Mouse (Mus musculus) neural tube, embryonic 11.5 days (tissue): ENCODE data around the gene Zfp382. TPM values are rescaled to one million over a fixed set of nuclear protein-coding genes. Genes with fewer than 3 reads are reported as not detected.

Experiments
- ATAC-seq: fragments of 200-750 bp; cut with Nextera tagmentation; 2 replicates; pipeline ENCODE4 v1.8.0; 2017; ENCODE audit warnings: moderate number of reproducible peaks, mild to moderate bottlenecking, moderate TSS enrichment, moderate library complexity; ENCODE audit not compliant: insufficient read depth, low FRiP score, low TSS enrichment
- DNase-seq: peaks from one replicate; pipeline ENCODE4 v3.0.0-alpha.2; 2015; ENCODE audit warnings: low spot score
- H3K27ac ChIP-seq: fragments of 300-500 bp; sonication (generic); 2 replicates; pipeline ENCODE4 v1.5.1; 2014; ENCODE audit warnings: low read depth, mild to moderate bottlenecking, low read length
- H3K27me3 ChIP-seq: fragments of 300-500 bp; sonication (generic); 2 replicates; pipeline ENCODE4 v1.6.1; 2014; ENCODE audit warnings: mild to moderate bottlenecking, low read length, mixed read lengths; ENCODE audit not compliant: control insufficient read depth, insufficient read depth
- H3K36me3 ChIP-seq: fragments of 300-500 bp; sonication (generic); 2 replicates; pipeline ENCODE4 v1.6.1; 2014; ENCODE audit warnings: mild to moderate bottlenecking, low read length, moderate library complexity, mixed read lengths; ENCODE audit not compliant: control insufficient read depth, insufficient read depth
- H3K4me1 ChIP-seq: fragments of 300-500 bp; sonication (generic); 2 replicates; pipeline ENCODE4 v1.6.1; 2014; ENCODE audit warnings: low read length, mixed read lengths; ENCODE audit not compliant: control insufficient read depth, insufficient read depth
- H3K4me2 ChIP-seq: fragments of 300-500 bp; sonication (generic); 2 replicates; pipeline ENCODE4 v1.6.1; 2014; ENCODE audit warnings: low read depth, mild to moderate bottlenecking, moderate library complexity
- H3K4me3 ChIP-seq: fragments of 300-500 bp; sonication (generic); 2 replicates; pipeline ENCODE4 v1.5.1; 2014; ENCODE audit warnings: low read depth, low read length
- H3K9ac ChIP-seq: fragments of 300-500 bp; sonication (generic); 2 replicates; pipeline ENCODE4 v1.6.1; 2014; ENCODE audit warnings: mild to moderate bottlenecking, low read length
- H3K9me3 ChIP-seq: fragments of 300-500 bp; sonication (generic); 2 replicates; pipeline ENCODE4 v1.6.1; 2016; ENCODE audit warnings: low read length; ENCODE audit not compliant: control insufficient read depth
- WGBS: fragments of 180-500 bp; shearing (Covaris S2); extraction: QIAGEN DNeasy Blood & Tissue Kit; methylation state at CpG from one replicate; pipeline ENCODE4 v1.1.7; 2014; 5-methylcytosine and 5-hydroxymethylcytosine counted together
- polyA plus RNA-seq: library from polyadenylated mRNA; unstranded; fragments of >200 nt; fragmentation: Nextera tagmentation; extraction: Ambion mirVana; gene quantifications from 2 replicates; pipeline ENCODE4 v1.2.1, GENCODE M21; 2014

Zfp382 gene
- polyA plus RNA-seq, 1 experiment from 2014 or later: 10.5 TPM

- no peak for ATAC-seq
- peaks cover 34% of the 10 kb centered on the region for H3K36me3 ChIP-seq
- no peak overlapping the region for H3K27ac ChIP-seq
- 93% methylated on average over 4 of the region's 4 CpGs for WGBS
- H3K4me2 ChIP-seq: no peak overlapping the region
- H3K4me3 ChIP-seq: no peak overlapping the region
- no peaks in the 10 kb centered on the region for H3K27me3 ChIP-seq
- DNase-seq: no peak
- H3K9me3 ChIP-seq: no peaks in the 10 kb centered on the region
- no peaks in the 10 kb centered on the region for H3K4me1 ChIP-seq
- no peak overlapping the region for H3K9ac ChIP-seq
Measured at GRCm38 (mm10) chr7:30132396-30132795, 10.7 kb downstream of the Zfp382 start.

- no peaks in the 10 kb centered on the region for H3K4me1 ChIP-seq
- no peak overlapping the region for H3K4me3 ChIP-seq
- H3K27me3 ChIP-seq: no peaks in the 10 kb centered on the region
- peaks cover 22% of the 10 kb centered on the region for H3K36me3 ChIP-seq
- WGBS: 89% methylated on average over 10 of the region's 10 CpGs
- H3K9me3 ChIP-seq: no peaks in the 10 kb centered on the region; the same call in 1 of the 2 replicates
- ATAC-seq: no peak
- no peak overlapping the region for H3K4me2 ChIP-seq
- no peak overlapping the region for H3K27ac ChIP-seq
- H3K9ac ChIP-seq: no peak overlapping the region
- no peak for DNase-seq
Measured at GRCm38 (mm10) chr7:30136826-30137225, 15.1 kb downstream of the Zfp382 start.

GRCm38 (mm10) chr7:30143170-30143554, 21.4 kb downstream of the Zfp382 start:
- Histone ChIP-seq H3K27ac (no peak overlapping the region), H3K36me3 (no peaks in the 10 kb centered on the region)

GRCm38 (mm10) chr7:30143555-30144209, 21.9 kb downstream of the Zfp382 start:
- Histone ChIP-seq H3K4me2 (peak overlapping the region; percentile 60), H3K9ac (peak overlapping the region; percentile 67), H3K27ac (peak overlapping the region; percentile 75), H3K27me3 (no peaks in the 10 kb centered on the region), H3K4me1 (no peaks in the 10 kb centered on the region), H3K4me3 (peak overlapping the region; percentile 51), H3K9me3 (no peaks in the 10 kb centered on the region; the same call in 1 of the 2 replicates), H3K36me3 (no peaks in the 10 kb centered on the region; the same call in 1 of the 2 replicates)
- DNase-seq (peak; percentile 91), ATAC-seq (peak; percentile 95)
- WGBS: 3% methylated on average over 35 of the region's 35 CpGs

More at GRCm38 (mm10) chr7:30143170-30143554, 21.4 kb downstream of the Zfp382 start:
- no peaks in the 10 kb centered on the region for H3K4me1 ChIP-seq
- ATAC-seq (no peak), DNase-seq (no peak)
- H3K9me3 ChIP-seq: no peaks in the 10 kb centered on the region; the same call in 1 of the 2 replicates
- peak overlapping the region; percentile 60 for H3K4me2 ChIP-seq
- peak overlapping the region; percentile 50 for H3K9ac ChIP-seq
- 16% methylated on average over 8 of the region's 8 CpGs for WGBS
- H3K27me3 ChIP-seq: no peaks in the 10 kb centered on the region
- peak overlapping the region; percentile 51 for H3K4me3 ChIP-seq

- H3K36me3 ChIP-seq: peaks cover 2% of the 10 kb centered on the region
- WGBS: 93% methylated on average over 5 of the region's 5 CpGs
- no peak for ATAC-seq
Measured at GRCm38 (mm10) chr7:30147011-30147410, 25.3 kb downstream of the Zfp382 start.

GRCm38 (mm10) chr7:30154040-30154439, 32.3 kb downstream of the Zfp382 start:
- WGBS: 85% methylated on average over 1 of the region's 1 CpGs
- Histone ChIP-seq H3K9me3 (peaks cover 59% of the 10 kb centered on the region), H3K36me3 (peaks cover 27% of the 10 kb centered on the region)

More at GRCm38 (mm10) chr7:30147011-30147410, 25.3 kb downstream of the Zfp382 start:
- Histone ChIP-seq H3K27me3 (no peaks in the 10 kb centered on the region), H3K4me3 (no peak overlapping the region), H3K4me1 (no peaks in the 10 kb centered on the region), H3K27ac (no peak overlapping the region), H3K4me2 (no peak overlapping the region), H3K9ac (no peak overlapping the region), H3K9me3 (peaks cover 21% of the 10 kb centered on the region)
- DNase-seq: no peak

GRCm38 (mm10) chr7:30155507-30155906, 33.8 kb downstream of the Zfp382 start:
- H3K36me3 ChIP-seq: peaks cover 36% of the 10 kb centered on the region
- no peak overlapping the region for H3K9ac ChIP-seq

More at GRCm38 (mm10) chr7:30154040-30154439, 32.3 kb downstream of the Zfp382 start:
- no peak overlapping the region for H3K9ac ChIP-seq
- H3K27ac ChIP-seq: no peak overlapping the region
- ATAC-seq (no peak), DNase-seq (no peak)
- H3K27me3 ChIP-seq: no peaks in the 10 kb centered on the region
- no peak overlapping the region for H3K4me2 ChIP-seq
- no peaks in the 10 kb centered on the region for H3K4me1 ChIP-seq
- no peak overlapping the region for H3K4me3 ChIP-seq

GRCm38 (mm10) chr7:30163113-30163512, 41.4 kb downstream of the Zfp382 start:
- Histone ChIP-seq H3K4me2 (no peak overlapping the region), H3K36me3 (peaks cover 70% of the 10 kb centered on the region), H3K4me3 (no peak overlapping the region), H3K9ac (no peak overlapping the region), H3K4me1 (no peaks in the 10 kb centered on the region), H3K27ac (no peak overlapping the region), H3K9me3 (peaks cover 57% of the 10 kb centered on the region), H3K27me3 (no peaks in the 10 kb centered on the region)
- DNase-seq (no peak), ATAC-seq (no peak)
- 97% methylated on average over 5 of the region's 5 CpGs for WGBS

More at GRCm38 (mm10) chr7:30155507-30155906, 33.8 kb downstream of the Zfp382 start:
- peaks cover 61% of the 10 kb centered on the region for H3K9me3 ChIP-seq
- DNase-seq (no peak), ATAC-seq (no peak)
- 98% methylated on average over 3 of the region's 3 CpGs for WGBS
- H3K4me2 ChIP-seq: no peak overlapping the region
- H3K27ac ChIP-seq: no peak overlapping the region
- no peaks in the 10 kb centered on the region for H3K27me3 ChIP-seq
- no peaks in the 10 kb centered on the region for H3K4me1 ChIP-seq
- H3K4me3 ChIP-seq: no peak overlapping the region

GRCm38 (mm10) chr7:30164745-30165144, 43.0 kb downstream of the Zfp382 start:
- Histone ChIP-seq H3K4me3 (no peak overlapping the region), H3K9me3 (peaks cover 48% of the 10 kb centered on the region), H3K36me3 (peaks cover 56% of the 10 kb centered on the region), H3K4me1 (no peaks in the 10 kb centered on the region), H3K27me3 (no peaks in the 10 kb centered on the region), H3K27ac (no peak overlapping the region), H3K9ac (no peak overlapping the region), H3K4me2 (no peak overlapping the region)
- ATAC-seq (no peak), DNase-seq (no peak)
- 100% methylated on average over 2 of the region's 2 CpGs for WGBS
